ENCODE assay signal across 14 mouse cellular contexts in genomic region chr13:84061820-84062480, GRCm38 (mm10).
DNase-seq lines count a peak whose midpoint lies in the region; ATAC-seq and TF ChIP-seq lines count a peak whose summit lies in the region.
"Had no signal": no experiment of that assay in that cellular context is flagged by ENCODE, and none has a peak within 500 bp of the region (broad histone marks: within the 10 kb centered on the region; RNA-seq: fewer than 3 reads in every experiment).

No protein-coding gene starts in this region.

- H3K4me2 ChIP-seq in forebrain, embryonic 16.5 days (ENCODE audit: low read length), result peak overlapping the region; percentile 72
- H3K4me2 ChIP-seq in midbrain, embryonic 11.5 days, result no peak overlapping the region

- H3K4me1 ChIP-seq in forebrain, embryonic 16.5 days (replicated peaks; ENCODE audit: control insufficient read depth, insufficient read depth, low read length), result peaks cover 45% of the 10 kb centered on the region
- peaks cover 61% of the 10 kb centered on the region for H3K4me1 ChIP-seq in midbrain, embryonic 11.5 days (ENCODE audit: control insufficient read depth, insufficient read depth, low read length)
- H3K4me1 ChIP-seq in thymus, adult 2 months (replicated peaks; ENCODE audit: control insufficient read depth, insufficient read depth, low read length), result no peaks in the 10 kb centered on the region
- H3K4me1 ChIP-seq: megakaryocyte, embryonic 14.5 days had no signal

- H3K9ac ChIP-seq in forebrain, embryonic 16.5 days (replicated peaks; ENCODE audit: low read depth, low read length), result peak overlapping the region; percentile 62
- H3K9ac ChIP-seq in midbrain, embryonic 11.5 days (ENCODE audit: low read length), result peak overlapping the region; percentile 38
- H3K9ac ChIP-seq: liver, embryonic 14.5 days had no signal

- TF ChIP-seq POLR2A in thymus, adult 2 months (IDR thresholded peaks at IDR 0.05; ENCODE audit: control insufficient read depth, extremely low read depth, insufficient read depth, low read length, poor library complexity), result no peak

- 6% methylated on average over 7 of the region's 7 CpGs for WGBS in forebrain, embryonic 16.5 days
- 39% methylated on average over 7 of the region's 7 CpGs for WGBS in midbrain, embryonic 11.5 days
- WGBS in thymus, adult 2 months, result 5% methylated on average over 7 of the region's 7 CpGs

- H3K27ac ChIP-seq in forebrain, embryonic 16.5 days (ENCODE audit: low read length), result peak overlapping the region; percentile 99
- peak overlapping the region; percentile 51 for H3K27ac ChIP-seq in midbrain, embryonic 11.5 days (ENCODE audit: low read depth, low read length)
- no peak overlapping the region for H3K27ac ChIP-seq in thymus, adult 2 months (ENCODE audit: control insufficient read depth, insufficient read depth, low read length)
- H3K27ac ChIP-seq: liver, embryonic 14.5 days had no signal

- DNase-seq in cerebellum, adult 11 months, result peak; percentile 22
- DNase-seq in cerebellum, adult 8-10 months, result peak; percentile 41
- no peak for DNase-seq in midbrain, embryonic 11.5 days (ENCODE audit: low spot score, missing footprints)
- no peak for DNase-seq in frontal cortex, postnatal 36 days (ENCODE audit: low spot score in 2 of 2)
- no peak for DNase-seq in gastrocnemius, postnatal 4 days (ENCODE audit: low spot score in 2 of 2)
- DNase-seq in thymus, adult 2 months, result no peak
- DNase-seq: gastrocnemius, postnatal 36 days; right cerebral cortex, adult 18-20 months; thymus, postnatal 4 days had no signal

- no peaks in the 10 kb centered on the region for H3K36me3 ChIP-seq in forebrain, embryonic 16.5 days (ENCODE audit: control insufficient read depth, insufficient read depth)
- H3K36me3 ChIP-seq in midbrain, embryonic 11.5 days (ENCODE audit: control insufficient read depth, insufficient read depth, low read length), result no peaks in the 10 kb centered on the region
- no peaks in the 10 kb centered on the region for H3K36me3 ChIP-seq in thymus, adult 2 months (ENCODE audit: control insufficient read depth, insufficient read depth, low read length)

- no peak for ATAC-seq in cerebellum, adult (ENCODE audit: insufficient number of reproducible peaks, low FRiP score, low TSS enrichment)
- ATAC-seq in forebrain, embryonic 16.5 days, result no peak
- no peak for ATAC-seq in midbrain, embryonic 11.5 days (ENCODE audit: low FRiP score)
- ATAC-seq: intestine, embryonic 16.5 days had no signal

- H3K9me3 ChIP-seq in forebrain, embryonic 16.5 days (ENCODE audit: control insufficient read depth, low read length), result no peaks in the 10 kb centered on the region
- H3K9me3 ChIP-seq in midbrain, embryonic 11.5 days (ENCODE audit: control insufficient read depth, low read length), result no peaks in the 10 kb centered on the region

- no peaks in the 10 kb centered on the region for H3K27me3 ChIP-seq in forebrain, embryonic 16.5 days (replicated peaks; ENCODE audit: control insufficient read depth, insufficient read depth, low read length)
- no peaks in the 10 kb centered on the region for H3K27me3 ChIP-seq in midbrain, embryonic 11.5 days (ENCODE audit: control insufficient read depth, insufficient read depth, low read length)
- no peaks in the 10 kb centered on the region for H3K27me3 ChIP-seq in thymus, adult 2 months (ENCODE audit: control insufficient read depth, insufficient read depth, low read length)
- H3K27me3 ChIP-seq: megakaryocyte, embryonic 14.5 days had no signal

- TF ChIP-seq CTCF in thymus, adult 2 months (IDR thresholded peaks at IDR 0.05; ENCODE audit: borderline replicate concordance, control insufficient read depth, extremely low read depth, insufficient read depth, low read length, poor library complexity), result no peak

- peak overlapping the region; percentile 39 for H3K4me3 ChIP-seq in forebrain, embryonic 16.5 days (replicated peaks; ENCODE audit: low read length)
- no peak overlapping the region for H3K4me3 ChIP-seq in midbrain, embryonic 11.5 days (ENCODE audit: low read depth, low read length)
- H3K4me3 ChIP-seq in thymus, adult 2 months (ENCODE audit: control insufficient read depth, insufficient read depth, low read length), result no peak overlapping the region
- H3K4me3 ChIP-seq: megakaryocyte, embryonic 14.5 days had no signal

Comparison
In these comparisons a context has a peak if more than half of its experiments do, and no peak if none do; other contexts are left out.
1. DNase-seq: peak in cerebellum, adult 11 months (single experiment) and cerebellum, adult 8-10 months (single experiment); none in midbrain, embryonic 11.5 days (single experiment), frontal cortex, postnatal 36 days (0 of 2), gastrocnemius, postnatal 4 days (0 of 2) and thymus, adult 2 months (single experiment).